Mouse (Mus musculus) left cerebral cortex, adult 11 months (tissue): ENCODE data around the gene Tnfrsf12a.

Source experiments
- DNase-seq: peaks from one replicate; pipeline ENCODE4 v3.0.0; 2022; ENCODE audit warnings: low spot score

Gene Tnfrsf12a

GRCm38 (mm10) chr17:23677236-23677679, at the start of gene Tnfrsf12a:
Gene Tnfrsf12a (minus strand): TSS chr17:23677468.
- DNase-seq, result no peak

- DNase-seq, result no peak
Measured at GRCm38 (mm10) chr17:23726758-23727142, 49.5 kb upstream of the Tnfrsf12a start.

- DNase-seq, result peak; percentile 87
Measured at GRCm38 (mm10) chr17:23725999-23726757, 48.9 kb upstream of the Tnfrsf12a start, which contains the start of gene Pkmyt1. Gene Pkmyt1 (plus strand): TSS chr17:23726336.

- DNase-seq, result no peak
Measured at GRCm38 (mm10) chr17:23725477-23725876, 48.2 kb upstream of the Tnfrsf12a start.

GRCm38 (mm10) chr17:23722376-23723125, 45.3 kb upstream of the Tnfrsf12a start, which contains the start of gene 1520401A03Rik:
Gene 1520401A03Rik (minus strand): TSS chr17:23722783.
- no peak for DNase-seq

- no peak for DNase-seq
Measured at GRCm38 (mm10) chr17:23721886-23722285, 44.6 kb upstream of the Tnfrsf12a start.

- DNase-seq, result no peak
Measured at GRCm38 (mm10) chr17:23719455-23719854, 42.2 kb upstream of the Tnfrsf12a start.

- DNase-seq, result no peak
Measured at GRCm38 (mm10) chr17:23717003-23717402, 39.7 kb upstream of the Tnfrsf12a start.

- peak; percentile 59 for DNase-seq
Measured at GRCm38 (mm10) chr17:23706212-23706611, 28.9 kb upstream of the Tnfrsf12a start.

GRCm38 (mm10) chr17:23705525-23706104, 28.3 kb upstream of the Tnfrsf12a start:
- DNase-seq, result no peak

GRCm38 (mm10) chr17:23704741-23705140, 27.5 kb upstream of the Tnfrsf12a start:
- DNase-seq, result no peak

GRCm38 (mm10) chr17:23703301-23703700, 26.0 kb upstream of the Tnfrsf12a start:
- DNase-seq, result no peak

GRCm38 (mm10) chr17:23700079-23700478, 22.8 kb upstream of the Tnfrsf12a start:
- DNase-seq, result peak; percentile 89

GRCm38 (mm10) chr17:23699131-23700077, 22.1 kb upstream of the Tnfrsf12a start:
- no peak for DNase-seq

GRCm38 (mm10) chr17:23695801-23696200, 18.5 kb upstream of the Tnfrsf12a start:
- no peak for DNase-seq

- no peak for DNase-seq
Measured at GRCm38 (mm10) chr17:23694491-23694890, 17.2 kb upstream of the Tnfrsf12a start.

GRCm38 (mm10) chr17:23683856-23684672, 6.8 kb upstream of the Tnfrsf12a start, which contains the start of gene Cldn9:
Gene Cldn9 (minus strand): TSS chr17:23684026.
- DNase-seq, result no peak

- no peak for DNase-seq
Measured at GRCm38 (mm10) chr17:23683226-23683625, 6.0 kb upstream of the Tnfrsf12a start.

GRCm38 (mm10) chr17:23682530-23682929, 5.3 kb upstream of the Tnfrsf12a start:
- DNase-seq, result no peak

- DNase-seq, result no peak
Measured at GRCm38 (mm10) chr17:23682092-23682491, 4.8 kb upstream of the Tnfrsf12a start.
